Mouse (Mus musculus): ENCODE results near the gene Bbs9. TPM values are rescaled to one million over a fixed set of nuclear protein-coding genes. Genes with fewer than 3 reads are reported as not detected.

The Bbs9 gene
- polyA plus RNA-seq, 1 experiment from 2014 or later, result 19.6 TPM

DNA sequence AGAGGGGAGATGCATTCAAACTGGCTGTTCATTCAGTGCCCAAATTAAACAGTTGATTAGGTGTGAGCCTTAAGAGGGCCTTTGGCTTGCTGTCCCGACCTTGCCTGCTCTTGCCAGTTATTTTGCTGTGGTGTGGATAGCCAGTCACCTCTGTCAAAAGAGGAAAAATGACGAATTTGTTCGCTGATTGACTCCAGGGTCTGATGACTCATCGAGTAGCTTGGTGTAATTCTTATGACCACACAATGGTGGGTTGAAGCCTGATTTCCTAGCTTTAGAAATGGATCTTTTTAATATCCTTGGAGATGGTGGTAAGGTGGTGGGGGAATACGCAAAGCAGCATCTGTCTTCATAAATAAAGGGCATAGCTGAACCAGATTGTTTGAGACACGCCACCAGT is 304.1 kb downstream of the Bbs9 start:
- Histone ChIP-seq H3K4me2 (no peak overlapping the region), H3K27me3 (no peaks in the 10 kb centered on the region), H3K4me3 (no peak overlapping the region), H3K9me3 (no peaks in the 10 kb centered on the region), H3K9ac (no peak overlapping the region), H3K36me3 (no peaks in the 10 kb centered on the region), H3K27ac (replicated peaks) (no peak overlapping the region), H3K4me1 (replicated peaks) (no peaks in the 10 kb centered on the region)
- no peak for ATAC-seq (ENCODE audit: low FRiP score, low read depth)
- WGBS, result 91% methylated on average over 6 of the region's 6 CpGs

DNA sequence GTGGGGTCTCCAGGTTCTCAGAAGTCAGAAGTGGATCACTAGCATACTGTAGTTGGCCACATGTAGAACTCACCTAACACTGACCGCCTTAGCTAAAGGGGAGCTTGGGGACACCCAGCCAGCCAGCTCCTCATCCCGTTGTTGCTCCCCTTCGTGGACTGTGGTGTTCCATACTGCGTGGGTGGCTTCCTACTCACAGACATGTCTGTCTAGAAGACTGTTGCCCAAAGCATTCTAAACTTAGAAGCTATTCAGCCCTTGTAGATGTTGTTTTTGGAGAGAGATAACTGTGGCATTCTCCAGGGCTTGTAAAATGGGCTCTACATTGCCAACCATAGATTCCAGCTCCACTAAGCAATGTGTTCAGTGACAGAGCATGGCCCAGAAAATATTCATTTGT is 310.5 kb downstream of the Bbs9 start:
- Histone ChIP-seq H3K4me1 (replicated peaks) (no peaks in the 10 kb centered on the region), H3K36me3 (no peaks in the 10 kb centered on the region), H3K9me3 (no peaks in the 10 kb centered on the region), H3K27ac (replicated peaks) (no peak overlapping the region), H3K9ac (no peak overlapping the region), H3K4me3 (no peak overlapping the region), H3K27me3 (no peaks in the 10 kb centered on the region), H3K4me2 (no peak overlapping the region)
- WGBS, result 88% methylated on average over 4 of the region's 4 CpGs
- ATAC-seq (ENCODE audit: low FRiP score, low read depth), result no peak

DNA sequence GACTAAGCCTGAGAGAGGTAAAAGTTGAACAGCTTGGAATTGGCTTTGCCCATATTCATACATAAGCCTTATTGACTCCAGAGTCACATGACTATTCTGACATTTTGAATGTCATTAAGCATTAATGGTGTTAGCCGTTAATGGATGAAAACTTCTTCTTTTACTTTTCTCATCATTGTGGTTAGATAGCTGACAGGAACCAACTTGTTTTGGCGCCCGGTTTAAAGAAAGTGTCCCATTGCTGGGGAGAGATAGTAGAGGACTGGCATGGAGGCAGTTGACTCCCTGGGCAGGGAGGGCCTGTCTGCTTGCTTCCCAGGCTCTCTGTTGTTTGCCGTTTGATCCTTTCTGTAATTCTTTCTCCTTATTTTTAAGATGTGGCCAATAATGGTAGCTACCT is 312.9 kb downstream of the Bbs9 start:
- ATAC-seq (ENCODE audit: low FRiP score, low read depth), result no peak
- no peak overlapping the region for H3K9ac ChIP-seq
- no peaks in the 10 kb centered on the region for H3K36me3 ChIP-seq
- no peak overlapping the region for H3K4me2 ChIP-seq
- no peaks in the 10 kb centered on the region for H3K9me3 ChIP-seq
- 0 out of 2 replicates have a peak, but pooled peaks cover 4% of the 10 kb centered on the region for H3K4me1 ChIP-seq (replicated peaks)
- no peaks in the 10 kb centered on the region for H3K27me3 ChIP-seq
- H3K27ac ChIP-seq (replicated peaks), result no peak overlapping the region
- H3K4me3 ChIP-seq, result no peak overlapping the region
- 94% methylated on average over 4 of the region's 4 CpGs for WGBS

DNA sequence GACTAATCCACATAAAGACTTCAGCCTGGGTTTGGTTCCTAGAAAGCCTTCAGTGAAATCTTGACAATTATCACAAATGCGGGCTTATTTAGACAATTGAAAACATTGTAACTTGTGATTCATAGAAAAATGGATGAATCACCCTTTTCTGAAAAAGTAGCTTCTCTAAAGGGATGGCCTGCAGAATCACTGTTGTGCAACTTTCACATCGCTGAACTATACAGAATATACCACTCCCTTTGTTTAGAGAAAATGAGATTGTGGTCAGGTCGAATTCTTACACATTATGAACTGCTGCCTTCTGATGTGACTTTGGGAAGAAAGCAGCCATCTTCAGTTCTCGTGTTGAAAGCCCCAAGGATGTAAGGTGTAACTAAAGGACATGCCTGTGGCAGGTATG is 313.3 kb downstream of the Bbs9 start:
- Histone ChIP-seq H3K4me1 (replicated peaks) (0 out of 2 replicates have a peak, but pooled peaks cover 4% of the 10 kb centered on the region), H3K36me3 (no peaks in the 10 kb centered on the region), H3K4me3 (no peak overlapping the region), H3K9ac (no peak overlapping the region), H3K27me3 (no peaks in the 10 kb centered on the region), H3K4me2 (no peak overlapping the region), H3K27ac (replicated peaks) (no peak overlapping the region), H3K9me3 (no peaks in the 10 kb centered on the region)
- WGBS, result 91% methylated on average over 4 of the region's 4 CpGs
- ATAC-seq (ENCODE audit: low FRiP score, low read depth), result no peak

DNA sequence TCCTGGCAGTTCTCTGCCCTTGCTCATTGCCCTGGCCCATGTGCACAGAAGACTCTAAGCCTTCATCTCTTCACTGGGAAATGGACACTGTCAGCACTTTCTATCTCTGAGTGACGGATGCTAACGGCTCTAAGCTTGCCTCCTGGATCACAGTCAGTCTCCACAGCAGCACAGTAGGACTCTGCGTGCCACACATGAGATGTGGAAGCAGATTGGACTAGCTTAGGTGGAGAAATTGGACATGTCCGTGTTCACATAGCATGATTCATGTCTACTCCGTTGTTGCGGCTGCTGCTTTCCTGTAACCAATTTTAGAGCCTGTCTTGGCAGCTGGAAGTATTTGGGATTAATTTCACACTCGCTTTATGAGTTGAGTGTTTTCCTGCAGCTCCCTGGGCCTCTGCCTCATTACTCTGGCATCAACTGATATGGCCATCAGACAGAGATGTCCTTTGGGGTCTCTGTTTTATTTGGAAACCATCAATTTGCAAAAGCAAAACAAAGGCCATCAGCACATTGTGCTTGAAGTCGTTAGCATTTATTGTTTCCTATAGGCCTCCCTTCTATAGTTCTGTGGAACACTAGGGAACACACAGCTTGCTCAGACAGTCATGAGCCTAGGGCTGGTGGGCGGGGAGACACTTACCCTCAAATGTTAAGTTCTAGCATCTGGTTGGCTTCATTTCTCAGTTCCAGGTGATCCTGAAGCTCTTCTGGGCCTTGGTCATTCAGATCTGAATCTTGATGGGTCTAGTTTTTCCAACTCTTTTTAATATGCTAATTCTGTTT is 314.1 kb downstream of the Bbs9 start:
- H3K27ac ChIP-seq (replicated peaks), result no peak overlapping the region
- ATAC-seq (ENCODE audit: low FRiP score, low read depth), result 0 out of 2 replicates have a peak, but pooled peaks have one; percentile 23
- no peak overlapping the region for H3K9ac ChIP-seq
- H3K27me3 ChIP-seq, result no peaks in the 10 kb centered on the region
- 74% methylated on average over 9 of the region's 9 CpGs for WGBS
- H3K4me3 ChIP-seq, result no peak overlapping the region
- no peak overlapping the region for H3K4me2 ChIP-seq
- 0 out of 2 replicates have a peak, but pooled peaks cover 4% of the 10 kb centered on the region for H3K4me1 ChIP-seq (replicated peaks)
- H3K36me3 ChIP-seq, result no peaks in the 10 kb centered on the region
- no peaks in the 10 kb centered on the region for H3K9me3 ChIP-seq

DNA sequence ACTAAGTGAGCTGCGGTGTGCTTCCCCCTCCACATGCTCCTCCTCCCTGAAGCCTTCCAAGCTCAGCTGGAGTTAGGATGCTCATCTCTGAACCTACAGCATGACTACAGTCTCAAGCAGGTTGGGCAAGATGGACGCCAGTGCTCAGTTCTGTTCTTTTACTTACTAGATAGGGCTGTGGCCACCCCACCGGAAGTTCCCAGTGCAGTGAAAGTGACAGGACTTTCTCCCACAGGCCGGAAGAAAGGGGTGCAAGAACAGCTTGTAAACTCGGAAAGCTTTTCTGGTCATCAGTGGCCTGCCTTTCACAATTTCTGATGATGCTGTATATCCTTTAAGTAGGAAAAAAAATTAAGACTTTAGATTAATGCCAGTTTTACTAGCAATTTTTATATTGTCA is 315.7 kb downstream of the Bbs9 start:
- no peak overlapping the region for H3K4me3 ChIP-seq
- no peaks in the 10 kb centered on the region for H3K9me3 ChIP-seq
- WGBS, result 92% methylated on average over 5 of the region's 5 CpGs
- no peak overlapping the region for H3K27ac ChIP-seq (replicated peaks)
- no peak overlapping the region for H3K9ac ChIP-seq
- 0 out of 2 replicates have a peak, but pooled peaks cover 4% of the 10 kb centered on the region for H3K4me1 ChIP-seq (replicated peaks)
- no peaks in the 10 kb centered on the region for H3K36me3 ChIP-seq
- ATAC-seq (ENCODE audit: low FRiP score, low read depth), result no peak
- no peaks in the 10 kb centered on the region for H3K27me3 ChIP-seq
- no peak overlapping the region for H3K4me2 ChIP-seq

DNA sequence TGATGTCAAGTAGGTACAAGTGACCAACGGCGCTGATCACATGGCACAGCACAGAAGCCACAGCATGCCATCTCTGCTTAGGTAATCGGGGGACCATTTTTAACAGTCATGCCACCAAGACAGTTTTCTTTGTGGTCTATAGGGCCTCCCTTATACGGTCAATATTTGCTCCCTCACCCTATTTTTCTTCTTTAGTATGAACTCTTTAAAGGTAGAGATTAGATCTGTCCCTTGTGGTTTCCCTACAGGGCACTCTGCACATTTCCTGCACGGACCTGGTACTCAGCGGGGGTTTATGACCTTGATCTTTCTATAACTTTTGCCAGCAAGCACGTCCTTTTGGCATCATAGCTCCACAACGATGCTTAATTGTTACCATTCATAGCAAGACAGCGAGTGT is 316.2 kb downstream of the Bbs9 start:
- no peaks in the 10 kb centered on the region for H3K27me3 ChIP-seq
- no peaks in the 10 kb centered on the region for H3K9me3 ChIP-seq
- 85% methylated on average over 9 of the region's 9 CpGs for WGBS
- 0 out of 2 replicates have a peak, but pooled peaks cover 4% of the 10 kb centered on the region for H3K4me1 ChIP-seq (replicated peaks)
- H3K9ac ChIP-seq, result no peak overlapping the region
- H3K36me3 ChIP-seq, result no peaks in the 10 kb centered on the region
- ATAC-seq (ENCODE audit: low FRiP score, low read depth), result no peak
- no peak overlapping the region for H3K4me3 ChIP-seq
- H3K27ac ChIP-seq (replicated peaks), result no peak overlapping the region
- H3K4me2 ChIP-seq, result no peak overlapping the region

DNA sequence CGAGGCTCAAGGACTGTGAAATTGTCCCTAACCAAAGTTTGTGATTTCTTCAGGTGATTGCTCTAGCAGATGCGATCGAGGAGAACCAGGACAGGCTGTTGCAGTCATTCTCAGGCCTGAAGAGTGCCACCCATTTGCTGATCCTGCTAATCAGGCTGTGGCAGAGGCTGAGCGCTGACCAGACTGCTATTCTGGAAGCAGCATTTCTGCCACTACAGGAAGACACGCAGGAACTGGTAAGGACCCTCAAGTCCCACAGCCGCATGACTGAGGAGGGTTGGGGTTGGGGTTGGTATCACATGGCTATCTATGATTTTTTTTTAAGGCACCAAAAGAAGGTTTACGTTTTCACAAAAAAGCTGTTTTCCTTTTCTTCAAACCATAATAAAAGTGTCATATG is 318.2 kb downstream of the Bbs9 start:
- no peak for ATAC-seq (ENCODE audit: low FRiP score, low read depth)
- 0 out of 2 replicates have a peak, but pooled peaks cover 4% of the 10 kb centered on the region for H3K4me1 ChIP-seq (replicated peaks)
- H3K4me2 ChIP-seq, result no peak overlapping the region
- no peak overlapping the region for H3K27ac ChIP-seq (replicated peaks)
- H3K4me3 ChIP-seq, result no peak overlapping the region
- no peak overlapping the region for H3K9ac ChIP-seq
- H3K9me3 ChIP-seq, result no peaks in the 10 kb centered on the region
- H3K36me3 ChIP-seq, result no peaks in the 10 kb centered on the region
- H3K27me3 ChIP-seq, result no peaks in the 10 kb centered on the region
- 89% methylated on average over 7 of the region's 7 CpGs for WGBS

DNA sequence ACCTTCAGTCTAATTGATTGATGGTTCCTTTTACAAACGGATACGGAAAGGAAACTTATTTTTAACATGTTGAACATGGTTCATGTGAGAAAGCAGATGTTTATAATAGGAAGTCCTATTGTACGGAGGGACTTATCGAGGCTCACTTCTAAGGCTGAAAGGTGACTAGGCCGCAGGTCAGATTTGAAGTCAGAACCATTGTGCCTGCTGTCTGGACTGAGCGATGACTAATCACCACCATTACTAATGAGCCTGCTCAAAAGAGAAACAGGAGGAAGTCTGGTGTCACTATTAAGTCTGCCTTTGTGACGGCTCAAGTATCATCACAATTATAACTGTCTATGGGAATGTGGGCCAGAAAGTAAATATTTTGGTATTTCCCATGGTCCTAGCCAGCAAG is 325.2 kb downstream of the Bbs9 start:
- H3K36me3 ChIP-seq, result no peaks in the 10 kb centered on the region
- H3K9ac ChIP-seq, result no peak overlapping the region
- no peaks in the 10 kb centered on the region for H3K4me1 ChIP-seq (replicated peaks)
- H3K4me2 ChIP-seq, result no peak overlapping the region
- WGBS, result 64% methylated on average over 7 of the region's 7 CpGs
- no peak overlapping the region for H3K4me3 ChIP-seq
- H3K27me3 ChIP-seq, result no peaks in the 10 kb centered on the region
- no peak for ATAC-seq (ENCODE audit: low FRiP score, low read depth)
- H3K27ac ChIP-seq (replicated peaks), result no peak overlapping the region
- no peaks in the 10 kb centered on the region for H3K9me3 ChIP-seq

DNA sequence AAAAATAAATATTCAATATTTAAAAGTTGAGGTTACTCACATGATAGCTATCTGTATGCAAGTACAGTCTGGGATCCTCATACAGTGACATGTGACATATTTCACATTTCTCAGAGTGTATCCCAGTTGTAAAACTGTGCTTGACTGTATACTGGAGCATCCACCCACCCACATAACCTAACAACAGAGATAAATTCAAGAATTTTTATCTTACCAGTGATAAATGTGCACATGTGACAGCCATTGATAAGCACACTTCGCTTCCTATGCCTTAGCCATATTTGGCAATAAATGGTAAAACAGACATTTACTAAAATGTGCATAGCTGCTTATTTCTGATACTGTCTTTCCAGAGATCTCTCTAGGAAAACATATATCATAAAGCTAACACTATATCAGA is 330.5 kb downstream of the Bbs9 start:
- no peaks in the 10 kb centered on the region for H3K36me3 ChIP-seq
- no peak overlapping the region for H3K27ac ChIP-seq (replicated peaks)
- no peaks in the 10 kb centered on the region for H3K9me3 ChIP-seq
- no peaks in the 10 kb centered on the region for H3K4me1 ChIP-seq (replicated peaks)
- no peak for ATAC-seq (ENCODE audit: low FRiP score, low read depth)
- no peak overlapping the region for H3K9ac ChIP-seq
- H3K27me3 ChIP-seq, result no peaks in the 10 kb centered on the region
- 85% methylated on average over 1 of the region's 1 CpGs for whole genome bisulfite sequencing
- no peak overlapping the region for H3K4me3 ChIP-seq
- H3K4me2 ChIP-seq, result no peak overlapping the region

DNA sequence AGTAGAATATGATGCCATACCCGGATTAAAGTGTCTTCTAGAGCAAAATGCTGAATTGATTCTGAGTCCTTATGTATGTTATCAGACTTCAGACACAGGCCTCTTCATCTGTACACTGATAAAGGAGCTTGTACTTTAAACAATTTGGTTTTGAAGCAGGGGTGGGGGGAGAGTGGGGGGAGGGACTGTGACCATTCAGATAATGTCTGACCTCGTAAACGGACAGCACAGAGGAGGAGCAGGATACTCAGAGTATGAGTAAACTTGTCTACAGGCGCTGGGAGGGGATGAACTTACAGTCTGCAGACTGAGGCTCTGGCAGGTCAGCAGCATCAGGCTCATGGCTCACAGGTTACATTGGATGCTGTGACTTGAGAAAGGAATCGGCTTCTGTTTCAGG is 331.0 kb downstream of the Bbs9 start:
- 70% methylated on average over 5 of the region's 5 CpGs for WGBS
- Histone ChIP-seq H3K27ac (replicated peaks) (no peak overlapping the region), H3K9ac (no peak overlapping the region), H3K4me3 (no peak overlapping the region), H3K4me2 (no peak overlapping the region), H3K9me3 (no peaks in the 10 kb centered on the region), H3K27me3 (no peaks in the 10 kb centered on the region), H3K36me3 (no peaks in the 10 kb centered on the region), H3K4me1 (replicated peaks) (no peaks in the 10 kb centered on the region)
- no peak for ATAC-seq (ENCODE audit: low FRiP score, low read depth)

DNA sequence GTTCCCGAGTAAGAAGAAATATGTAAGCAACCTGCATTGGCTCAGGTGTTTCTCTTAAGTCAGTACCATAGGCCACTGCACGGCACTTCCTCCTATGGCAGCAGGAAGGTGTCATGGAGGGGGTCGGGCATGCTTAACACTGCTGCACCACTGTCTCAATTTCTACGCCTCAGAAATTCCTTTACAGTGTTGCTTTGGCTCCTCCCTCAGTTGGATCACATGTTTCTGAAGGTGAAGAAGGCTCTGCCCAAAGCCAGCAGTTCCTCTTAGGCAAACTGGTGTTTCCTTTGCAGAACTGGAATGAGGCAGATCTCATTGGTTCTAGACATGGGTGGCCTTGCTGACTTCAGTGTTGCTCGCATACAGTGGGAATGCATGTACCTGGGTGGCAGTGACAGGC is 332.2 kb downstream of the Bbs9 start:
- Histone ChIP-seq H3K36me3 (no peaks in the 10 kb centered on the region), H3K27ac (replicated peaks) (no peak overlapping the region), H3K9me3 (no peaks in the 10 kb centered on the region), H3K4me1 (replicated peaks) (no peaks in the 10 kb centered on the region), H3K9ac (no peak overlapping the region), H3K27me3 (no peaks in the 10 kb centered on the region), H3K4me3 (no peak overlapping the region), H3K4me2 (no peak overlapping the region)
- ATAC-seq (ENCODE audit: low FRiP score, low read depth), result no peak
- 80% methylated on average over 5 of the region's 5 CpGs for WGBS

DNA sequence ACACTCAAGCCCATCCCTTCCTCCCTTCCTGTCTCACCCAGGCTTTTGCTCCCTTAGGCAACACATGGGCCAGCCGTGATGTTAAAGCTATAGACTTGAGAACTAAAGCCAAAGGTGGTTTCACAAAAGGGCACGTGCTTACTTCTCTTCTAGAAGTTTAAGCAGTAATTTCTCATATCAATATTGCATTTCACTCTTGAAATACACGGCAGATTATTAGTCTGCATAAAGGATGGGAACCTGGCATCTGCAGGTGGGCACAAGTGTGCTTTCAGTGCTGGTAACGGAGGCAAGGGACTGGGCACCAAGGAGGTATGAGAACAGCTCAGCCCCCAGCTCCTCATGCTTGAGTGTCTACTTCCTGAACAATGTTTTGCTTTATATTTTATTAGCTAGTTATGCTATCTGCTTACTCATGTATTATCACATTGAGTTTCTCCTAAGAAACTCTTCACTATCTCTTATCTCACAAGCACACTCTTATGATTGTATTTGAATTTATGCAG is 334.2 kb downstream of the Bbs9 start:
- H3K27ac ChIP-seq (replicated peaks), result no peak overlapping the region
- H3K36me3 ChIP-seq, result no peaks in the 10 kb centered on the region
- no peak overlapping the region for H3K9ac ChIP-seq
- H3K9me3 ChIP-seq, result no peaks in the 10 kb centered on the region
- ATAC-seq (ENCODE audit: low FRiP score, low read depth), result no peak
- H3K4me2 ChIP-seq, result no peak overlapping the region
- no peak overlapping the region for H3K4me3 ChIP-seq
- H3K27me3 ChIP-seq, result no peaks in the 10 kb centered on the region
- no peaks in the 10 kb centered on the region for H3K4me1 ChIP-seq (replicated peaks)
- 94% methylated on average over 4 of the region's 4 CpGs for WGBS

Measured in hindbrain, embryonic 15.5 days (tissue).